Mouse (Mus musculus) CH12.LX (cell line): ENCODE measurements around the gene Msi2. TPM values are rescaled to one million over a fixed set of nuclear protein-coding genes. Genes with fewer than 3 reads are reported as not detected.

ENCODE experiments used
- DNase-seq: peaks from one replicate; pipeline ENCODE4 v3.0.0-alpha.2; 2013; ENCODE audit errors: extremely low read depth
- H3K27ac ChIP-seq: 2 replicates; pipeline ENCODE4 v1.5.1; 2012; ENCODE audit warnings: low read depth, mild to moderate bottlenecking, control low read depth, moderate library complexity; ENCODE audit not compliant: insufficient read depth
- H3K27me3 ChIP-seq: replicated peaks from 2 replicates; pipeline ENCODE3; 2012; ENCODE audit warnings: inconsistent platforms
- H3K36me3 ChIP-seq, 2 experiments: replicated peaks in 1 of 2; 2 replicates each; pipeline versions ENCODE3 to v1.6.1; 2012; ENCODE audit warnings: inconsistent platforms in 1 of 2, low read length in 1 of 2, mild to moderate bottlenecking in 1 of 2, mixed read lengths in 1 of 2, moderate library complexity in 1 of 2; ENCODE audit not compliant: control insufficient read depth in 1 of 2, insufficient read depth in 1 of 2
- H3K4me1 ChIP-seq, 2 experiments: 2 replicates each; pipeline ENCODE4 v1.6.1; 2012; ENCODE audit warnings: inconsistent platforms in 1 of 2, moderate library complexity in 1 of 2; ENCODE audit not compliant: insufficient read depth in 2 of 2, control insufficient read depth in 1 of 2
- H3K4me2 ChIP-seq: 2 replicates; pipeline ENCODE4 v1.6.1; 2012; ENCODE audit warnings: low read depth, mild to moderate bottlenecking, control low read depth; ENCODE audit not compliant: poor library complexity, insufficient read depth, severe bottlenecking
- H3K4me3 ChIP-seq, 3 experiments: fragments of 150-350 bp in 1 of 3; sonication (generic) in 1 of 3; replicated peaks in 1 of 3; 2 replicates each; pipeline versions ENCODE3 to v1.5.1; 2011 to 2012; ENCODE audit warnings: low read depth in 2 of 3, low read length in 2 of 3, mild to moderate bottlenecking in 2 of 3, moderate library complexity in 2 of 3, control low read depth in 1 of 3, improper control_type of control experiment in 1 of 3, inconsistent platforms in 1 of 3, mixed read lengths in 1 of 3; ENCODE audit not compliant: poor library complexity in 1 of 3
- H3K79me2 ChIP-seq: replicated peaks from 2 replicates; pipeline ENCODE4 v1.6.1; 2012; ENCODE audit warnings: mild to moderate bottlenecking, moderate library complexity; ENCODE audit not compliant: control insufficient read depth, poor library complexity, insufficient read depth, severe bottlenecking; ENCODE audit errors: extremely low read depth
- H3K9ac ChIP-seq: 2 replicates; pipeline ENCODE4 v1.6.1; 2012; ENCODE audit warnings: low read depth, mild to moderate bottlenecking, control low read depth, moderate library complexity; ENCODE audit not compliant: insufficient read depth
- H3K9me3 ChIP-seq: replicated peaks from 2 replicates; pipeline ENCODE3; 2012; ENCODE audit warnings: low read length, inconsistent platforms, mixed read lengths
- BHLHE40 ChIP-seq: IDR thresholded peaks from 2 replicates; pipeline ENCODE4 v1.6.1; 2011; ENCODE audit warnings: mild to moderate bottlenecking, low read depth, low read length, improper control_type of control experiment
- GABPA ChIP-seq: IDR thresholded peaks from 2 replicates; pipeline ENCODE4 v1.6.1; 2012; ENCODE audit warnings: low read depth, low read length, improper control_type of control experiment, inconsistent platforms; ENCODE audit not compliant: insufficient replicate concordance
- IRF4 ChIP-seq: IDR thresholded peaks from 2 replicates; pipeline ENCODE4 v1.6.1; 2014; ENCODE audit warnings: low read depth, mild to moderate bottlenecking, inconsistent platforms, low read length, improper control_type of control experiment
- JUN ChIP-seq: IDR thresholded peaks from 2 replicates; pipeline ENCODE4 v1.6.1; 2011; ENCODE audit warnings: low read depth, mild to moderate bottlenecking, low read length, improper control_type of control experiment, moderate library complexity; ENCODE audit not compliant: insufficient read depth
- KAT2A ChIP-seq: IDR thresholded peaks from 2 replicates; pipeline ENCODE4 v1.6.1; 2012; ENCODE audit warnings: low read length, improper control_type of control experiment, inconsistent platforms; ENCODE audit not compliant: insufficient replicate concordance
- MAFK ChIP-seq: IDR thresholded peaks from 2 replicates; pipeline ENCODE4 v1.6.1; 2011; ENCODE audit warnings: low read length, improper control_type of control experiment; ENCODE audit not compliant: insufficient replicate concordance
- MAX ChIP-seq: IDR thresholded peaks from 2 replicates; pipeline ENCODE4 v1.6.1; 2011; ENCODE audit warnings: low read length, improper control_type of control experiment
- MEF2A ChIP-seq: IDR thresholded peaks from 2 replicates; pipeline ENCODE4 v1.6.1; 2014; ENCODE audit warnings: low read depth, mild to moderate bottlenecking, inconsistent platforms, low read length, improper control_type of control experiment, borderline replicate concordance
- MXI1 ChIP-seq: IDR thresholded peaks from 2 replicates; pipeline ENCODE4 v1.6.1; 2011; ENCODE audit warnings: mild to moderate bottlenecking, low read depth, low read length, improper control_type of control experiment
- NELFE ChIP-seq: IDR thresholded peaks from 2 replicates; pipeline ENCODE4 v1.6.1; 2011; ENCODE audit warnings: low read depth, low read length, improper control_type of control experiment
- POLR2AphosphoS2 ChIP-seq: IDR thresholded peaks from 2 replicates; pipeline ENCODE4 v1.6.1; 2011; ENCODE audit warnings: low read depth, low read length, improper control_type of control experiment
- SMC3 ChIP-seq: IDR thresholded peaks from 2 replicates; pipeline ENCODE4 v1.6.1; 2011; ENCODE audit warnings: low read depth, low read length, improper control_type of control experiment
- TCF12 ChIP-seq: IDR thresholded peaks from 2 replicates; pipeline ENCODE4 v1.6.1; 2014; ENCODE audit warnings: low read depth, mild to moderate bottlenecking, inconsistent platforms, low read length, improper control_type of control experiment
- UBTF ChIP-seq: IDR thresholded peaks from 2 replicates; pipeline ENCODE4 v1.6.1; 2012; ENCODE audit warnings: low read depth, mild to moderate bottlenecking, inconsistent platforms, low read length, improper control_type of control experiment, moderate library complexity
- USF2 ChIP-seq: conservative IDR thresholded peaks from 2 replicates; pipeline ENCODE4 v1.6.1; 2011; ENCODE audit warnings: low read depth, low read length, improper control_type of control experiment
- ZC3H11A ChIP-seq: IDR thresholded peaks from 2 replicates; pipeline ENCODE4 v1.6.1; 2012; ENCODE audit warnings: low read depth, mild to moderate bottlenecking, inconsistent platforms, low read length, improper control_type of control experiment
- ZKSCAN1 ChIP-seq: IDR thresholded peaks from 2 replicates; pipeline ENCODE4 v1.6.1; 2012; ENCODE audit warnings: low read depth, inconsistent platforms, low read length, improper control_type of control experiment, borderline replicate concordance
- ZNF384 ChIP-seq: IDR thresholded peaks from 2 replicates; pipeline ENCODE4 v1.6.1; 2012; ENCODE audit warnings: low read depth, low read length, improper control_type of control experiment, inconsistent platforms
- dilution Hi-C: fragments of 300-500 bp; cut with MboI; formaldehyde crosslinking; loops from 2 replicates; pipeline ENCODE4 v1.14.3; 2020; ENCODE audit warnings: low sequenced_read_pairs; ENCODE audit not compliant: extremely low pct_unique_long_range_greater_than_20kb, extremely low pct_ligation_motif_present
- in situ Hi-C: fragments of 300-500 bp; cut with MboI; formaldehyde crosslinking; loops from 3 replicates; pipeline ENCODE4 v1.14.3; 2019; ENCODE audit warnings: low sequenced_read_pairs, low pct_ligation_motif_present, low pct_unique_long_range_greater_than_20kb, mixed read lengths
- polyA plus RNA-seq: library from polyadenylated mRNA; unstranded; fragments of >175 nt; gene quantifications from 2 replicates; pipeline ENCODE4 v1.2.1, GENCODE M21; 2012; ENCODE audit warnings: low read depth; ENCODE audit not compliant: insufficient read length
- total RNA-seq, 2 experiments: library from RNA; depleted of rRNA; stranded (reverse); fragments of 300-350 nt in 1 of 2; fragments of >200 nt in 1 of 2; gene quantifications; 2 replicates each; pipeline ENCODE4 v1.2.3; 2012 to 2014

Gene Msi2
- total and polyA plus RNA-seq, 3 experiments: 40.3 to 73.1 (median 52.6) TPM

- H3K79me2 ChIP-seq: peaks cover 11% of the 10 kb centered on the region
- H3K9me3 ChIP-seq: no peaks in the 10 kb centered on the region
- no peak overlapping the region for H3K9ac ChIP-seq
- dilution Hi-C loops: no loop called here
- peaks cover 28 to 68% of the 10 kb centered on the region in 2 experiments for H3K4me1 ChIP-seq
- H3K4me2 ChIP-seq: no peak overlapping the region
- no peaks in the 10 kb centered on the region for H3K27me3 ChIP-seq
- no peak for DNase-seq
- H3K36me3 ChIP-seq: peaks cover 36 to 79% of the 10 kb centered on the region in 2 experiments
- in situ Hi-C loops: loop anchor here (10.0 kb wide), 1 partner anchor 62 kb away; no protein-coding TSS in a partner anchor
- TF ChIP-seq ZKSCAN1 (no peak), GABPA (no peak)
- H3K27ac ChIP-seq: no peak overlapping the region
- H3K4me3 ChIP-seq: no peak overlapping the region
Observed at GRCm38 (mm10) chr11:88687010-88687409, 31.3 kb downstream of the Msi2 start.

- H3K4me2 ChIP-seq: no peak overlapping the region
- dilution Hi-C loops: no loop called here
- no peaks in the 10 kb centered on the region for H3K9me3 ChIP-seq
- no peak overlapping the region for H3K4me3 ChIP-seq
- peaks cover 25 to 59% of the 10 kb centered on the region in 2 experiments for H3K4me1 ChIP-seq
- DNase-seq: no peak
- no peak for TF ChIP-seq MEF2A
- TF ChIP-seq KAT2A: no peak
- TF ChIP-seq IRF4: no peak
- no peak for TF ChIP-seq ZNF384
- no peak for TF ChIP-seq MAFK
- TF ChIP-seq MXI1: no peak
- TF ChIP-seq BHLHE40: no peak
- no peak for TF ChIP-seq MAX
- no peak for TF ChIP-seq TCF12
- no peak for TF ChIP-seq SMC3
- TF ChIP-seq ZC3H11A: no peak
- TF ChIP-seq JUN: no peak
- TF ChIP-seq UBTF: no peak
- TF ChIP-seq USF2: no peak
- no peak for TF ChIP-seq POLR2AphosphoS2
- no peak for TF ChIP-seq NELFE
- TF ChIP-seq, all 38 proteins: peak for 0
- Histone ChIP-seq H3K36me3 (peaks cover 36 to 87% of the 10 kb centered on the region in 2 experiments), H3K9ac (no peak overlapping the region), H3K27ac (no peak overlapping the region), H3K79me2 (peaks cover 11% of the 10 kb centered on the region), H3K27me3 (no peaks in the 10 kb centered on the region)
- in situ Hi-C loops: loop anchor here (10.0 kb wide), 1 partner anchor 61 kb away; no protein-coding TSS in a partner anchor
Observed at GRCm38 (mm10) chr11:88686061-88686460, 32.3 kb downstream of the Msi2 start.
